Mouse (Mus musculus): ENCODE results near the gene Sdhb. TPM values are rescaled to one million over a fixed set of nuclear protein-coding genes. Genes with fewer than 3 reads are reported as not detected.

The Sdhb gene
- polyA plus RNA-seq, 1 experiment: 9.3 TPM

DNA sequence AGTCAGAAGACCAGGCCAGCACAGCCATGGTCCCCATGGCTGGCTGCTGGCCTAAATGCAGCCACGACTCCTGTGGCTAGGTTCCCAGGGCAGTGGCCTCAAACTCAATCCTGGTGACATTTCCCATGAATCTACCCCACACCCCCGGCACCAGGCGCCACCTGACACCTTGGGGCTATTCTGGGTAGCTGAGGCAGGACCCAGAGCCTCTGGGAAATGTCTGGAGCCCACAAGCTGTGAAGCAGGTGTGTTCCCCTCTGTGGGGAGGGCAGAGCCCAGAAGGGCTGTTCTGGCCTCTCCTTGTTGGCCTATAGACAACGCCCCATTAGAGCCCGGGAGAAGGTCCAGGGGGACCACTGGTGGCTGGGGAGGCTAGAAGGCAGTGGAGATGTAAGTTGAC is 38.5 kb upstream of the Sdhb start:
- H3K27me3 ChIP-seq (ENCODE audit: control insufficient read depth): no peaks in the 10 kb centered on the region
- TF ChIP-seq TAL1 (IDR thresholded peaks at IDR 0.05; ENCODE audit: low read length) (no peak), GATA1 (IDR thresholded peaks at IDR 0.05; ENCODE audit: low read length) (no peak)
- H3K4me1 ChIP-seq (ENCODE audit: control insufficient read depth): no peaks in the 10 kb centered on the region
- no peak overlapping the region for H3K4me3 ChIP-seq (replicated peaks)
- no peaks in the 10 kb centered on the region for H3K9me3 ChIP-seq (ENCODE audit: control insufficient read depth, low read length)
- H3K36me3 ChIP-seq (ENCODE audit: control insufficient read depth): peaks cover 56% of the 10 kb centered on the region

DNA sequence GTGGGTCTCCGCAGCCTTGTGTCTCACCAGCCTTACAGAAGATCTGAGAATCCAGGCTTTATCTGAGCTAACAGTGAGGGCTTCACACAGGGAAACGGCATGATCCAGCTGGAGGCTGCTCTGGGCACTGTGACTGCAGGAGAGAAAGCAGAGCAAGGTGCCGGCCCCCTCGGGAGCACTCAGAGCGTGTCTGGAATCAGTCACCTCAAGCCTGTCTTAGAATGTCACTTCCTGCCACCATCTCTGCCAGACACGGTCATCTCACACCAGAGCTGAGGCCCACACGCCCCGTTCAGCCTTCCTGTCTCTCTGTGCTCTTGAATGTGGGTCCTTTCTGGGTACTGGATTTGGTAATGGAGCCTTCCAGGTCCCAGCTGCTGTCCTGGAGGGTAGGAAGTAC is 35.4 kb upstream of the Sdhb start:
- no peaks in the 10 kb centered on the region for H3K27me3 ChIP-seq (ENCODE audit: control insufficient read depth)
- no peak overlapping the region for H3K4me3 ChIP-seq (replicated peaks)
- H3K4me1 ChIP-seq (ENCODE audit: control insufficient read depth): peaks cover 3% of the 10 kb centered on the region
- TF ChIP-seq TAL1 (IDR thresholded peaks at IDR 0.05; ENCODE audit: low read length) (no peak), GATA1 (IDR thresholded peaks at IDR 0.05; ENCODE audit: low read length) (no peak)
- H3K9me3 ChIP-seq (ENCODE audit: control insufficient read depth, low read length): no peaks in the 10 kb centered on the region
- H3K36me3 ChIP-seq (ENCODE audit: control insufficient read depth): peaks cover 69% of the 10 kb centered on the region

- H3K9me3 ChIP-seq (ENCODE audit: control insufficient read depth, low read length): no peaks in the 10 kb centered on the region
- H3K4me3 ChIP-seq (replicated peaks): no peak overlapping the region
- no peaks in the 10 kb centered on the region for H3K27me3 ChIP-seq (ENCODE audit: control insufficient read depth)
- peaks cover 8% of the 10 kb centered on the region for H3K4me1 ChIP-seq (ENCODE audit: control insufficient read depth)
- TF ChIP-seq GATA1 (IDR thresholded peaks at IDR 0.05; ENCODE audit: low read length): no peak
- no peak for TF ChIP-seq TAL1 (IDR thresholded peaks at IDR 0.05; ENCODE audit: low read length)
- peaks cover 76% of the 10 kb centered on the region for H3K36me3 ChIP-seq (ENCODE audit: control insufficient read depth)
Observed at GRCm38 (mm10) chr4:140928349-140928748, 32.7 kb upstream of the Sdhb start.

DNA sequence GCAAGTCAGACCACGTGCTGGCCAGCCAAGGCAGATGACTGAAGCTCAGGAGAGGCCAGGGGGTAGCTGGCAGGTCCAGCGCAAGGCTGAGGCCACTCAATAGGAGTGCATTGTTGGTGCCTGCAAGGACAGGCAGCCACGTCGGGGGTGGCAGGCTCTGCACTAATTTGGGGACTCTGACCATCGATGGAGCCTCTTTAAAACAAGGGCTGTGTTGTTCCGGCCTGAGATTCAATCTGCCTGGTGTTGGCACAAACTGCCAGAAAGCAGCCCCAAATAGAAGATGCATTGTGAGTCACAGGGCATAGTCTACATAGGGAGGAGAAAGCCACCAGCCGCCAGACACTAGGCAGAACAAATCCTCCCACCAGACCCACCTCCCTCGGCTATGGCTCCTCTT is 31.3 kb upstream of the Sdhb start:
- peaks cover 8% of the 10 kb centered on the region for H3K4me1 ChIP-seq (ENCODE audit: control insufficient read depth)

DNA sequence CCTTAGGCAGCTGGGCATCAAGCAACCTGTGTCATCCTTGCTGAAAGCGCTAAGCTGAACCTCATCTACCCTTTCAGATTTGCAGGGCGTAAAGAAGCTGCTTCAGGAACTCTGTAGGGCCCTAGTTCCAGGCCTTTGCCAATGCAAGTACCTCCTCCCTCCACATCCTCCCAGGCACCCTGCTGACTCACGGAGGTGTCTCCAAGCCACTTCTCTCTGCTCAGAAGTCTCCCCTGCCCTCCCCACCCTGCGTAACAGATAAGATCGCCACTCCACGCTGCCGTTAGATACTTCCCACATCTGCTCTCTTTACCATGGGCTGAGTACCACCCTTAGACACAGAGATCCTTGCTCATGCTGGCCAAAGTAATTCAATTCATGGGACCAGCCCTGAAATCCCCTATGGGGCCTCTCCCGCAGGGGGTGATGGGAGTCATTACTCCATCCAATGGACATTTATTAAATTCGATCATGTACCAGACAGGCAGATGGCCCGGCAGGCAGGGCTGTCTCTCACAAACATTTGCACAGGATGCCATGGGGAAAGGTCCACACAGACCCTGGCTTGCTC is 30.0 kb upstream of the Sdhb start:
- Histone ChIP-seq H3K27me3 (ENCODE audit: control insufficient read depth) (no peaks in the 10 kb centered on the region), H3K9me3 (ENCODE audit: control insufficient read depth, low read length) (no peaks in the 10 kb centered on the region), H3K4me1 (ENCODE audit: control insufficient read depth) (peaks cover 8% of the 10 kb centered on the region), H3K36me3 (ENCODE audit: control insufficient read depth) (peaks cover 73% of the 10 kb centered on the region), H3K4me3 (replicated peaks) (no peak overlapping the region)
- TF ChIP-seq GATA1 (IDR thresholded peaks at IDR 0.05; ENCODE audit: low read length) (no peak), TAL1 (IDR thresholded peaks at IDR 0.05; ENCODE audit: low read length) (no peak)

More for the DNA sequence above, 31.3 kb upstream of the Sdhb start:
- Histone ChIP-seq H3K36me3 (ENCODE audit: control insufficient read depth) (peaks cover 74% of the 10 kb centered on the region), H3K4me3 (replicated peaks) (no peak overlapping the region), H3K27me3 (ENCODE audit: control insufficient read depth) (no peaks in the 10 kb centered on the region), H3K9me3 (ENCODE audit: control insufficient read depth, low read length) (no peaks in the 10 kb centered on the region)
- TF ChIP-seq TAL1 (IDR thresholded peaks at IDR 0.05; ENCODE audit: low read length): no peak
- no peak for TF ChIP-seq GATA1 (IDR thresholded peaks at IDR 0.05; ENCODE audit: low read length)

GRCm38 (mm10) chr4:140935643-140936042 is 25.4 kb upstream of the Sdhb start:
- H3K27me3 ChIP-seq (ENCODE audit: control insufficient read depth): no peaks in the 10 kb centered on the region
- peaks cover 5% of the 10 kb centered on the region for H3K4me1 ChIP-seq (ENCODE audit: control insufficient read depth)
- H3K36me3 ChIP-seq (ENCODE audit: control insufficient read depth): peaks cover 51% of the 10 kb centered on the region
- H3K9me3 ChIP-seq (ENCODE audit: control insufficient read depth, low read length): peaks cover 6% of the 10 kb centered on the region; the same call in 1 of the 2 replicates
- no peak overlapping the region for H3K4me3 ChIP-seq (replicated peaks)
- TF ChIP-seq TAL1 (IDR thresholded peaks at IDR 0.05; ENCODE audit: low read length) (no peak), GATA1 (IDR thresholded peaks at IDR 0.05; ENCODE audit: low read length) (no peak)

DNA sequence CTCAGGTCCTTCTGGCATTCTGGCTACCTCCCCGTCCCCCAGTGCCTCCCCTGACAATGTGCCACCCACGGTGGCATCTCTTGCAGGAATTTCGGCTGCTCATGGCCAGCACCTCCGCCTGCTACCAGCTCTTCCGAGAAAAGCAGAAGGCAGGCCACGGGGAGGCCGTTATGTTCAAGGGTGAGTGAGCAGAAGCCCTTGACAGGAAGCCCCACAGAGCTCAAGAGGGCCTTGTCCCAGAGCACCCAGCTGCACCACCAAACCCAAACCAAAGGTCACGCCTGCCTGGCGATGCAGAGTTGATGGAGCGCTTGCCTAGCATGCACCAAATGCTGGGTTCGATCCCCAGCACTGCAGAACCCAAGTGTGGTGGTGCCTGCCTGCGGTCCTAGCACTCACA is 16.6 kb upstream of the Sdhb start:
- TF ChIP-seq GATA1 (IDR thresholded peaks at IDR 0.05; ENCODE audit: low read length) (no peak), TAL1 (IDR thresholded peaks at IDR 0.05; ENCODE audit: low read length) (no peak)

GRCm38 (mm10) chr4:140944961-140945442 is 16.0 kb upstream of the Sdhb start:
- Histone ChIP-seq H3K9me3 (ENCODE audit: control insufficient read depth, low read length) (no peaks in the 10 kb centered on the region), H3K27me3 (ENCODE audit: control insufficient read depth) (no peaks in the 10 kb centered on the region), H3K36me3 (ENCODE audit: control insufficient read depth) (peaks cover 47% of the 10 kb centered on the region), H3K4me3 (replicated peaks) (no peak overlapping the region), H3K4me1 (ENCODE audit: control insufficient read depth) (peaks cover 17% of the 10 kb centered on the region)
- TF ChIP-seq TAL1 (IDR thresholded peaks at IDR 0.05; ENCODE audit: low read length): no peak
- TF ChIP-seq GATA1 (IDR thresholded peaks at IDR 0.05; ENCODE audit: low read length): no peak

More for the DNA sequence above, 16.6 kb upstream of the Sdhb start:
- no peaks in the 10 kb centered on the region for H3K9me3 ChIP-seq (ENCODE audit: control insufficient read depth, low read length)
- H3K27me3 ChIP-seq (ENCODE audit: control insufficient read depth): no peaks in the 10 kb centered on the region
- H3K4me1 ChIP-seq (ENCODE audit: control insufficient read depth): peaks cover 15% of the 10 kb centered on the region
- no peak overlapping the region for H3K4me3 ChIP-seq (replicated peaks)
- peaks cover 42% of the 10 kb centered on the region for H3K36me3 ChIP-seq (ENCODE audit: control insufficient read depth)

GRCm38 (mm10) chr4:140945571-140945970 is 15.4 kb upstream of the Sdhb start:
- no peak for TF ChIP-seq GATA1 (IDR thresholded peaks at IDR 0.05; ENCODE audit: low read length)
- TF ChIP-seq TAL1 (IDR thresholded peaks at IDR 0.05; ENCODE audit: low read length): no peak
- Histone ChIP-seq H3K9me3 (ENCODE audit: control insufficient read depth, low read length) (no peaks in the 10 kb centered on the region), H3K36me3 (ENCODE audit: control insufficient read depth) (peaks cover 53% of the 10 kb centered on the region), H3K27me3 (ENCODE audit: control insufficient read depth) (no peaks in the 10 kb centered on the region), H3K4me1 (ENCODE audit: control insufficient read depth) (peaks cover 17% of the 10 kb centered on the region), H3K4me3 (replicated peaks) (no peak overlapping the region)

GRCm38 (mm10) chr4:140946048-140946447 is 15.0 kb upstream of the Sdhb start:
- Histone ChIP-seq H3K4me3 (replicated peaks) (no peak overlapping the region), H3K4me1 (ENCODE audit: control insufficient read depth) (peaks cover 17% of the 10 kb centered on the region), H3K36me3 (ENCODE audit: control insufficient read depth) (peaks cover 56% of the 10 kb centered on the region), H3K27me3 (ENCODE audit: control insufficient read depth) (no peaks in the 10 kb centered on the region), H3K9me3 (ENCODE audit: control insufficient read depth, low read length) (no peaks in the 10 kb centered on the region)
- TF ChIP-seq TAL1 (IDR thresholded peaks at IDR 0.05; ENCODE audit: low read length): no peak
- TF ChIP-seq GATA1 (IDR thresholded peaks at IDR 0.05; ENCODE audit: low read length): no peak
